Mouse (Mus musculus): Measurements from ENCODE around the gene Sun3. TPM values are rescaled to one million over a fixed set of nuclear protein-coding genes. Genes with fewer than 3 reads are reported as not detected.

Sun3 gene
- polyA plus RNA-seq, 1 experiment from 2014 or later = 0.22 TPM

GRCm38 (mm10) chr11:9025211-9025610 is 23.6 kb downstream of the Sun3 start:
- no peak for ATAC-seq (ENCODE audit: insufficient read depth, low FRiP score, low read depth)
- Histone ChIP-seq H3K9me3 (no peaks in the 10 kb centered on the region), H3K27ac (no peak overlapping the region), H3K4me1 (no peaks in the 10 kb centered on the region), H3K4me3 (replicated peaks) (no peak overlapping the region), H3K9ac (no peak overlapping the region), H3K36me3 (no peaks in the 10 kb centered on the region), H3K27me3 (replicated peaks) (no peaks in the 10 kb centered on the region), H3K4me2 (no peak overlapping the region)
- 76% methylated on average over 3 of the region's 3 CpGs for WGBS

GRCm38 (mm10) chr11:9024782-9025181 is 24.0 kb downstream of the Sun3 start:
- H3K27me3 ChIP-seq (replicated peaks) = no peaks in the 10 kb centered on the region
- no peaks in the 10 kb centered on the region for H3K4me1 ChIP-seq
- no peaks in the 10 kb centered on the region for H3K9me3 ChIP-seq
- no peak overlapping the region for H3K27ac ChIP-seq
- no peaks in the 10 kb centered on the region for H3K36me3 ChIP-seq
- 77% methylated on average over 7 of the region's 7 CpGs for WGBS
- H3K4me3 ChIP-seq (replicated peaks) = no peak overlapping the region
- no peak for ATAC-seq (ENCODE audit: insufficient read depth, low FRiP score, low read depth)
- no peak overlapping the region for H3K4me2 ChIP-seq
- H3K9ac ChIP-seq = no peak overlapping the region

DNA sequence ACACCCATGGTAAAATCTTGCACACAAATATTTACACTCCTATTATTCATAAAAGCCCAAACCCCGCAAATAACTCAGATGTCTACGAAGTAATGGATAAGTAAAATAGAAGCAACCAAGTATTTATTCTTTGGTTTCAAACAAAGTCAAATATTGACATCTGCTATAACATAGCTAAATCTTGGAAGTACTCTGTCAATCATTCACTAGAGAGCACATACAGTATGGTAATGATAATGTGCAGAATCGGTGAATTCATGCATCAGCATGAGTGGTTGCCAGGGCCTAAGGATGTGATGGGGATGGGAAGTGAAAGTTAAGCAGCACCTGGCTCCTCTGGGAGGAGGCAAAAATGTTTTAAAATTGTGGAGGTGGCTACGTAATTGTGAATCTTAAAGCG is 28.6 kb downstream of the Sun3 start:
- H3K9ac ChIP-seq = no peak overlapping the region
- H3K4me3 ChIP-seq (replicated peaks) = no peak overlapping the region
- no peak overlapping the region for H3K4me2 ChIP-seq
- H3K4me1 ChIP-seq = no peaks in the 10 kb centered on the region
- no peaks in the 10 kb centered on the region for H3K9me3 ChIP-seq
- ATAC-seq (ENCODE audit: insufficient read depth, low FRiP score, low read depth) = peak; percentile 65
- no peak overlapping the region for H3K27ac ChIP-seq
- H3K27me3 ChIP-seq (replicated peaks) = no peaks in the 10 kb centered on the region
- no peaks in the 10 kb centered on the region for H3K36me3 ChIP-seq
- 69% methylated on average over 5 of the region's 5 CpGs for WGBS

GRCm38 (mm10) chr11:9018491-9019267 is 30.1 kb downstream of the Sun3 start:
- no peak for ATAC-seq (ENCODE audit: insufficient read depth, low FRiP score, low read depth)
- Histone ChIP-seq H3K4me2 (no peak overlapping the region), H3K9ac (no peak overlapping the region), H3K36me3 (no peaks in the 10 kb centered on the region), H3K27ac (no peak overlapping the region), H3K4me1 (no peaks in the 10 kb centered on the region), H3K27me3 (replicated peaks) (no peaks in the 10 kb centered on the region), H3K4me3 (replicated peaks) (no peak overlapping the region), H3K9me3 (no peaks in the 10 kb centered on the region)
- 70% methylated on average over 6 of the region's 6 CpGs for WGBS

GRCm38 (mm10) chr11:9014740-9015139 is 34.1 kb downstream of the Sun3 start:
- H3K36me3 ChIP-seq = no peaks in the 10 kb centered on the region
- no peaks in the 10 kb centered on the region for H3K27me3 ChIP-seq (replicated peaks)
- no peak overlapping the region for H3K4me3 ChIP-seq (replicated peaks)
- H3K4me2 ChIP-seq = no peak overlapping the region
- H3K4me1 ChIP-seq = no peaks in the 10 kb centered on the region
- 78% methylated on average over 3 of the region's 3 CpGs for WGBS
- H3K9me3 ChIP-seq = no peaks in the 10 kb centered on the region
- H3K9ac ChIP-seq = no peak overlapping the region
- ATAC-seq (ENCODE audit: insufficient read depth, low FRiP score, low read depth) = no peak
- H3K27ac ChIP-seq = no peak overlapping the region

GRCm38 (mm10) chr11:9011348-9011747 is 37.4 kb downstream of the Sun3 start:
- Histone ChIP-seq H3K36me3 (peaks cover 6% of the 10 kb centered on the region; the same call in 1 of the 2 replicates), H3K27ac (peak overlapping the region; percentile 95; the same call in 1 of the 2 replicates), H3K9ac (peak overlapping the region; percentile 81; the same call in 1 of the 2 replicates), H3K9me3 (no peaks in the 10 kb centered on the region), H3K4me3 (replicated peaks) (peak overlapping the region; percentile 88), H3K4me1 (0 out of 2 replicates have a peak, but pooled peaks cover 2% of the 10 kb centered on the region), H3K4me2 (peak overlapping the region; percentile 89), H3K27me3 (replicated peaks) (no peaks in the 10 kb centered on the region)
- peak; percentile 48; the same call in 1 of the 2 replicates for ATAC-seq (ENCODE audit: insufficient read depth, low FRiP score, low read depth)
- 2% methylated on average over 3 of the region's 3 CpGs for WGBS

DNA sequence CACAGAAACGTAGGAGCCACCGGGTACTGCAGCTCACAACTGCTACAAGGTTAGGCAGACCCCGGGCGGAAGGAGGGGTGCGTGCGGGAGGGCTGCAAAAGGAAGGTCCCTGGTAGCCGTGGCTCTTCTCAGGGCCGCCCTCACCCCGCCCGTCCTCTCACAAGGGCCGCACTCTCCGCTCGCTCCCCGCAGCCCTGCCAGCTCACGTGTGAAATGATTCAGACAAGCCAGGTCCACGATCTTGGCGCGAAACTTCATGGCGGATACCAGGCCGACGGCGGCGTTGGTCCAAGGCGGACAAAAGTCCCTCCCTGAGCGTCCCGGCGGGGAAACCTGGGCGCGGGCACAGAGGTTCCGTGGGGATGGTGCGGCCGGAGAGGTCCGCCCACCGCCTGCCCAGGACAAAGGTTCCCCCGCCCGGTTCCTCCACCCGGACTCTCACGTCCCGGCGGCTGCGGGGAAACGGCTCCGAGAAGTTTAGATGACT is 37.9 kb downstream of the Sun3 start, which contains the start of gene Hus1:
Hus1 (minus strand) TSS at position 339 of the 487 bp plus-strand sequence.
- Histone ChIP-seq H3K36me3 (peaks cover 6% of the 10 kb centered on the region; the same call in 1 of the 2 replicates), H3K4me2 (peak within 1 kb of the TSS; percentile 89), H3K9me3 (no peaks in the 10 kb centered on the region), H3K4me1 (0 out of 2 replicates have a peak, but pooled peaks cover 2% of the 10 kb centered on the region), H3K27me3 (replicated peaks) (no peaks in the 10 kb centered on the region), H3K27ac (peak within 1 kb of the TSS; percentile 95), H3K9ac (peak within 1 kb of the TSS; percentile 81), H3K4me3 (replicated peaks) (peak within 1 kb of the TSS; percentile 88)
- ATAC-seq (ENCODE audit: insufficient read depth, low FRiP score, low read depth) = peak; percentile 96
- under 1% methylated on average over 43 of the region's 43 CpGs for WGBS

DNA sequence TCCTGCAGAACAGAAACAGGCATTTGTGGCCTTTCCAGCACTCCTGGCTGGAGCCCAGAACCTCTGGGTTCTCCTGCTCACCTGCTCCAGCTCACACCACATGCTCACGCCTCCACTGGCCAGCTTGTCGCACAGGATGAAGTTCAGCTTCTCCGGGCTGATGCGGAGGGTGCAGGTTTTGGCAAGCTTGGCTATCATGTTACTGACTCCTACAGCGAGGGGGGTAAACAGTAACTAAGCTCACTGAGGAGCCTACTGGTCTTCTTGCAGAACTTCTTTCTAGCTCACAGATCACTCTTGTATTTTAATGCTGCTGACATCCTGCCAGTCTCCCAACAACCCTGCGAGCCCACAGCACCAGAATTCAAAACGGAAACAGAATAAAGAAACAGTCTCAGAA is 38.4 kb downstream of the Sun3 start:
- Histone ChIP-seq H3K4me1 (0 out of 2 replicates have a peak, but pooled peaks cover 2% of the 10 kb centered on the region), H3K9ac (peak overlapping the region; percentile 81), H3K27me3 (replicated peaks) (no peaks in the 10 kb centered on the region), H3K9me3 (no peaks in the 10 kb centered on the region), H3K27ac (peak overlapping the region; percentile 95), H3K4me3 (replicated peaks) (peak overlapping the region; percentile 88), H3K4me2 (peak overlapping the region; percentile 89), H3K36me3 (peaks cover 9% of the 10 kb centered on the region; the same call in 1 of the 2 replicates)
- ATAC-seq (ENCODE audit: insufficient read depth, low FRiP score, low read depth) = peak; percentile 67
- WGBS = 0% methylated on average over 7 of the region's 7 CpGs

DNA sequence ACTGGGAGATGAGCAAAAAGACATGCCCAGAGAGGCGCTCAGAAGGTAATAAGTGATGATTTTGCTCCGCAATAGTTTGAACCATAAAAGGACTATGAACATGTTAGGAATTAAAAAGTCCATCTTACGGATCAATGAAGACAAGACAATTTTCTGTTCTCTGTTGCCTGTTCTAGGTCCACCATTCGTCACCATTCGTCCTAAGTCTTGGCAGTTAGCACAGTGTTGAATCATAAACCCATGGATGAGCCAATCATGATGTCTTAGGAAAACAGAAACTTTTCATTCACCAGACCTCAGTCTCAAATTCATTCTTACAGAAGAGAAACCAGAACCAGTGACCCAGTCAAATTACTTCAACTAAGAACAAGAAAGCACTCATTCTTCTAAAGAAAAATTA is 40.0 kb downstream of the Sun3 start:
- Histone ChIP-seq H3K9me3 (no peaks in the 10 kb centered on the region), H3K27me3 (replicated peaks) (no peaks in the 10 kb centered on the region), H3K4me2 (no peak overlapping the region), H3K9ac (no peak overlapping the region), H3K4me1 (0 out of 2 replicates have a peak, but pooled peaks cover 2% of the 10 kb centered on the region), H3K27ac (no peak overlapping the region), H3K36me3 (peaks cover 23% of the 10 kb centered on the region; the same call in 1 of the 2 replicates), H3K4me3 (replicated peaks) (no peak overlapping the region)
- WGBS = 93% methylated on average over 5 of the region's 5 CpGs
- no peak for ATAC-seq (ENCODE audit: insufficient read depth, low FRiP score, low read depth)

DNA sequence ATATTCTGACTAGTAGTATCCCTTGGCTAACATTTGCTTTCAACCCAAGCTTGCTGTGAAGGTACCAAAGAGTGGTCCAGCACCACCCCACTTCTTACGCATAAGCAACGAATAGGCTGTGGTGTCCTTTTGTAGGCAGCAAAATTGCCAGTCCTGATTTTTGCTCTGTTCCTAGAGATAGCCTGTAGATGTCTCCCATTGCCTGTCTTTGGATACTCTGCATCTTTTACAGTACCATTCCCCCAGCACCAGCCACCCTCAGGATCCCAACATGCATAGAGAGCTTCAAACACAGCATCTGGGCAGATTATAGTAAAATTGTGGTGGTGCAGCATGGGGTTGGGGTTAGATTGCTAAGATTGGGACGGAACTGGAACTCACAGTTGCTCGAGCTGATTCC is 60.7 kb downstream of the Sun3 start:
- H3K27me3 ChIP-seq (replicated peaks) = no peaks in the 10 kb centered on the region
- 61% methylated on average over 4 of the region's 4 CpGs for WGBS
- H3K27ac ChIP-seq = no peak overlapping the region
- peaks cover 11% of the 10 kb centered on the region; the same call in 1 of the 2 replicates for H3K4me1 ChIP-seq
- H3K4me3 ChIP-seq (replicated peaks) = no peak overlapping the region
- no peak overlapping the region for H3K9ac ChIP-seq
- ATAC-seq (ENCODE audit: insufficient read depth, low FRiP score, low read depth) = no peak
- H3K9me3 ChIP-seq = no peaks in the 10 kb centered on the region
- peaks cover 16% of the 10 kb centered on the region; the same call in 1 of the 2 replicates for H3K36me3 ChIP-seq
- H3K4me2 ChIP-seq = no peak overlapping the region

DNA sequence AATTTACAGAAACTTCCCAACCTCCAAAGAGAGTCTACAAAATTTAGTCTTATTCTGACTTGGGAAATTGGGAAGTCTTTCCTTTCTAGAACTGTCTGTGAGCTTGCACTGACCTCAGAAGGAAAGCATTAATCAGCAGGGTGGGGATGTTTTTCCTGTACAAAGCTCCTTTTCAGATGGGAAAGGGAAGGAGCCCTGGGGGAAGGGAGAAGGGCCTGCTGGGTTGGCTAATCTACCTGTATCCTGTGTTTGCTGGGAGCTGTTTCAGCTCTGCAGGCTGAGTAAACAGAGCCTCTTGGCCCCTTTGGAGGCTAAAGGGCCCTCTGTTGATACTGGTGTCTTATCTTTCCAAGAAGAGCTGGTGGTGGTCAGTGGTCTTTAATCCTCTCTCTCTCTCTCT is 62.7 kb downstream of the Sun3 start:
- Histone ChIP-seq H3K36me3 (0 out of 2 replicates have a peak, but pooled peaks cover 1% of the 10 kb centered on the region), H3K9me3 (no peaks in the 10 kb centered on the region), H3K27ac (peak overlapping the region; percentile 67; the same call in 1 of the 2 replicates), H3K4me3 (replicated peaks) (no peak overlapping the region), H3K4me2 (no peak overlapping the region), H3K4me1 (peaks cover 11% of the 10 kb centered on the region; the same call in 1 of the 2 replicates), H3K9ac (no peak overlapping the region), H3K27me3 (replicated peaks) (no peaks in the 10 kb centered on the region)
- peak; percentile 89 for ATAC-seq (ENCODE audit: insufficient read depth, low FRiP score, low read depth)

DNA sequence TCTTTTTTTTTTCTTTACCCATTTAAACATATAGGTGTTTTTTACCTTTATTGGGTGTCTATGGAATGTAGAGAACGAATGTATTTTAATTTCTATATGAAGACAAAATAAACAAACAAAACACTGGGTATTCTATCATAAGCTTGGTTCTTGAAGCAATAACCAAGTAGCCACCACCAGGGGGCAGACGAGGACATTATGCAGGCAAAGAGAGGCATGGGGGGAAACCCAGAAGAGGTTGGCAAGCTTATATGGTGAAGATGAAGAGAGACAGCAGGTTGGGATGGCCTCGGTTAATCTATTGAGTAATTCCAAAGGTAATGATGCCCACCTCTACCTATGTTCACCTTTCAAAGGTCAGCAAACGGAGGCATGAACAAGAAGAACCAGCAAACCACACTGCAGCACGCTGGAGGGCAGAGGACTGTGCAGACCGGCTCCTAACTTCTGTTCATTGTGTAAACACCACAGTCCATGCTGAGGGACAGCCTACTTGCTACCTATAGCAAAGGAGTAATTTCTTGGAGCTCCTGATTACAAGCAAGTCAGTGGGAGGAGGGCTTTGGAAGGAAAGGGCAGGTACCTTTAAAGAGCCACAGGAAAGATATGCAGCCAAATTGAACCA is 65.4 kb downstream of the Sun3 start:
- Histone ChIP-seq H3K4me2 (no peak overlapping the region), H3K9me3 (no peaks in the 10 kb centered on the region), H3K9ac (no peak overlapping the region), H3K4me1 (peaks cover 11% of the 10 kb centered on the region; the same call in 1 of the 2 replicates), H3K27ac (no peak overlapping the region), H3K4me3 (replicated peaks) (no peak overlapping the region), H3K36me3 (no peaks in the 10 kb centered on the region), H3K27me3 (replicated peaks) (no peaks in the 10 kb centered on the region)
- 35% methylated on average over 6 of the region's 6 CpGs for WGBS
- no peak for ATAC-seq (ENCODE audit: insufficient read depth, low FRiP score, low read depth)

Measured in stomach, embryonic 15.5 days (tissue).